Mouse (Mus musculus): Measurements from ENCODE around the gene Atp1b2. TPM values are rescaled to one million over a fixed set of nuclear protein-coding genes. Genes with fewer than 3 reads are reported as not detected.
"Not testable (repeated sequence)": the region's sequence is repeated elsewhere in the genome, so short reads cannot be mapped to it uniquely, and the experiment has no call there.

Gene Atp1b2
- 100 to 1,000 TPM; 403 to 438 TPM for total RNA-seq (2021)

GRCm38 (mm10) chr11:69605726-69606490, at the start of gene Atp1b2:
TSS of gene Atp1b2 (minus strand) at chr11:69605942.
- peak; percentile 77 to 78 for DNase-seq (ENCODE audit: low spot score in 2 of 2)
- intact Hi-C loops (cut with DNase I) = loop anchor here (2.0 kb wide), 1 partner anchor 25 kb away; the partner anchor contains the start of genes Trp53 and Wrap53

GRCm38 (mm10) chr11:69654760-69655159, 49.0 kb upstream of the Atp1b2 start:
- DNase-seq (ENCODE audit: low spot score in 2 of 2) = no peak
- intact Hi-C loops (cut with DNase I) = loop anchor here (2.0 kb wide), 1 partner anchor 16 kb away; no protein-coding TSS in a partner anchor

- intact Hi-C loops (cut with DNase I) = no loop called here
- no peak for DNase-seq (ENCODE audit: low spot score in 2 of 2)
Observed at GRCm38 (mm10) chr11:69653399-69653798, 47.7 kb upstream of the Atp1b2 start.

GRCm38 (mm10) chr11:69645860-69646259, 40.1 kb upstream of the Atp1b2 start:
- intact Hi-C loops (cut with DNase I) = no loop called here
- DNase-seq (ENCODE audit: low spot score in 2 of 2) = no peak

GRCm38 (mm10) chr11:69635471-69635870, 29.7 kb upstream of the Atp1b2 start:
- intact Hi-C loops (cut with DNase I) = no loop called here
- DNase-seq (ENCODE audit: low spot score in 2 of 2) = no peak

- DNase-seq (ENCODE audit: low spot score in 2 of 2) = no peak
- intact Hi-C loops (cut with DNase I) = loop anchor here (2.0 kb wide), 1 partner anchor 30 kb away; the partner anchor contains the start of gene Mpdu1
Observed at GRCm38 (mm10) chr11:69633128-69633866, 27.6 kb upstream of the Atp1b2 start.

- DNase-seq (ENCODE audit: low spot score in 2 of 2) = peak; percentile 100
- intact Hi-C loops (cut with DNase I) = loop anchor here (2.0 kb wide), 1 partner anchor 30 kb away; the partner anchor contains the start of gene Mpdu1
Observed at GRCm38 (mm10) chr11:69632284-69633089, 26.7 kb upstream of the Atp1b2 start, which contains the start of gene Fxr2. TSS of gene Fxr2 (plus strand) at chr11:69632990.

- DNase-seq (ENCODE audit: low spot score in 2 of 2) = no peak
Observed at GRCm38 (mm10) chr11:69629802-69630201, 24.1 kb upstream of the Atp1b2 start.

GRCm38 (mm10) chr11:69628286-69628685, 22.5 kb upstream of the Atp1b2 start:
- DNase-seq (ENCODE audit: low spot score in 2 of 2) = peak; percentile 68 to 69
- intact Hi-C loops (cut with DNase I) = no loop called here

More at GRCm38 (mm10) chr11:69629802-69630201, 24.1 kb upstream of the Atp1b2 start:
- intact Hi-C loops (cut with DNase I) = no loop called here

GRCm38 (mm10) chr11:69624339-69624738, 18.6 kb upstream of the Atp1b2 start:
- intact Hi-C loops (cut with DNase I); DNase-seq (ENCODE audit: low spot score in 2 of 2): not testable (repeated sequence)

- no peak for DNase-seq (ENCODE audit: low spot score in 2 of 2)
Observed at GRCm38 (mm10) chr11:69623006-69623405, 17.3 kb upstream of the Atp1b2 start.

GRCm38 (mm10) chr11:69622406-69622805, 16.7 kb upstream of the Atp1b2 start:
- DNase-seq (ENCODE audit: low spot score in 2 of 2) = no peak
- intact Hi-C loops (cut with DNase I) = no loop called here

More at GRCm38 (mm10) chr11:69623006-69623405, 17.3 kb upstream of the Atp1b2 start:
- intact Hi-C loops (cut with DNase I) = no loop called here

- peak; percentile 47 to 55 for DNase-seq (ENCODE audit: low spot score in 2 of 2)
- intact Hi-C loops (cut with DNase I) = no loop called here
Observed at GRCm38 (mm10) chr11:69621571-69622268, 16.0 kb upstream of the Atp1b2 start, which contains the start of gene Sat2. TSS of gene Sat2 (plus strand) at chr11:69622024.

GRCm38 (mm10) chr11:69620394-69621081, 14.8 kb upstream of the Atp1b2 start:
- intact Hi-C loops (cut with DNase I) = no loop called here
- DNase-seq (ENCODE audit: low spot score in 2 of 2) = no peak

- DNase-seq (ENCODE audit: low spot score in 2 of 2) = no peak
- intact Hi-C loops (cut with DNase I) = no loop called here
Observed at GRCm38 (mm10) chr11:69617805-69618204, 12.1 kb upstream of the Atp1b2 start, which contains the start of gene Shbg. TSS of gene Shbg (minus strand) at chr11:69617905.

GRCm38 (mm10) chr11:69616781-69617180, 11.0 kb upstream of the Atp1b2 start:
- no peak for DNase-seq (ENCODE audit: low spot score in 2 of 2)
- intact Hi-C loops (cut with DNase I) = no loop called here

- DNase-seq (ENCODE audit: low spot score in 2 of 2) = not testable (repeated sequence)
- intact Hi-C loops (cut with DNase I) = loop anchor here (1.0 kb wide), 1 partner anchor 35 kb away; no protein-coding TSS in a partner anchor
Observed at GRCm38 (mm10) chr11:69614257-69614588, 8.5 kb upstream of the Atp1b2 start.

- DNase-seq (ENCODE audit: low spot score in 2 of 2) = peak; percentile 54 to 68
- intact Hi-C loops (cut with DNase I) = loop anchor here (1.0 kb wide), 1 partner anchor 34 kb away; no protein-coding TSS in a partner anchor
Observed at GRCm38 (mm10) chr11:69613553-69614256, 8.0 kb upstream of the Atp1b2 start.
